Mouse (Mus musculus) stomach, embryonic 14.5 days (tissue): ENCODE data around the gene Pknox1. TPM values are rescaled to one million over a fixed set of nuclear protein-coding genes. Genes with fewer than 3 reads are reported as not detected.

Experiments
- ATAC-seq: fragments of 200-750 bp; cut with Nextera tagmentation; 2 replicates; pipeline ENCODE4 v1.8.0; 2017; ENCODE audit warnings: low read depth, moderate TSS enrichment; ENCODE audit not compliant: insufficient number of reproducible peaks, insufficient read depth, low FRiP score
- H3K27ac ChIP-seq: fragments of 300-500 bp; sonication (generic); 2 replicates; pipeline ENCODE4 v1.5.1; 2014; ENCODE audit warnings: mild to moderate bottlenecking, low read length, moderate library complexity, mixed read lengths
- H3K27me3 ChIP-seq: fragments of 300-500 bp; sonication (generic); 2 replicates; pipeline ENCODE4 v1.6.1; 2014; ENCODE audit warnings: low read length, control low read depth, mixed read lengths; ENCODE audit not compliant: control insufficient read depth, insufficient read depth
- H3K36me3 ChIP-seq: fragments of 300-500 bp; sonication (generic); 2 replicates; pipeline ENCODE4 v1.6.1; 2014; ENCODE audit warnings: mild to moderate bottlenecking, control low read depth, low read length, moderate library complexity, mixed read lengths; ENCODE audit not compliant: control insufficient read depth, insufficient read depth
- H3K4me1 ChIP-seq: fragments of 300-500 bp; sonication (generic); 2 replicates; pipeline ENCODE4 v1.6.1; 2014; ENCODE audit warnings: low read length, control low read depth, mixed read lengths; ENCODE audit not compliant: control insufficient read depth, insufficient read depth
- H3K4me2 ChIP-seq: fragments of 300-500 bp; sonication (generic); replicated peaks from 2 replicates; pipeline ENCODE4 v1.6.1; 2014; ENCODE audit warnings: low read depth, low read length, control low read depth
- H3K4me3 ChIP-seq: fragments of 300-500 bp; sonication (generic); 2 replicates; pipeline ENCODE4 v1.5.1; 2014; ENCODE audit warnings: low read depth, low read length, control low read depth
- H3K9ac ChIP-seq: fragments of 300-500 bp; sonication (generic); replicated peaks from 2 replicates; pipeline ENCODE4 v1.6.1; 2014; ENCODE audit warnings: low read depth, mild to moderate bottlenecking, control low read depth, low read length, moderate library complexity, mixed read lengths
- H3K9me3 ChIP-seq: fragments of 300-500 bp; sonication (generic); 2 replicates; pipeline ENCODE4 v1.6.1; 2016; ENCODE audit warnings: low read depth, low read length, control low read depth; ENCODE audit not compliant: control insufficient read depth
- WGBS: fragments of 180-500 bp; shearing (Covaris S2); extraction: QIAGEN DNeasy Blood & Tissue Kit; methylation state at CpG from one replicate; pipeline ENCODE4 v1.1.7; 2014; 5-methylcytosine and 5-hydroxymethylcytosine counted together
- microRNA-seq: library from miRNA; unstranded; fragments of <30 nt; microRNA quantifications from one replicate; pipeline ENCODE4, GENCODE M21; 2016
- polyA plus RNA-seq: library from polyadenylated mRNA; unstranded; fragments of >200 nt; fragmentation: Nextera tagmentation; extraction: Ambion mirVana; gene quantifications from 2 replicates; pipeline ENCODE4 v1.2.1, GENCODE M21; 2014

Gene Pknox1
- polyA plus RNA-seq, 1 experiment from 2014 or later = 45.1 TPM

- no peak overlapping the region for H3K9ac ChIP-seq
- H3K36me3 ChIP-seq = peaks cover 42% of the 10 kb centered on the region
- H3K27ac ChIP-seq = no peak overlapping the region
- no peak for ATAC-seq
- no peak overlapping the region for H3K4me3 ChIP-seq
- WGBS = 87% methylated on average over 5 of the region's 5 CpGs
- peaks cover 16% of the 10 kb centered on the region; the same call in 1 of the 2 replicates for H3K4me1 ChIP-seq
- no peaks in the 10 kb centered on the region for H3K9me3 ChIP-seq
- no peak overlapping the region for H3K4me2 ChIP-seq
- no peaks in the 10 kb centered on the region for H3K27me3 ChIP-seq
These were observed 92.1 kb downstream of the Pknox1 start for GRCm38 (mm10) chr17:31656682-31657081.

Small RNA genes lying within 50 kb of the gene (microRNA-seq; reads per million reads assigned to microRNA genes)
- gene Gm24970 = not detected

Other genes starting within 250 kb of the Pknox1 start
- 39.6 and 42.8 TPM in 2 replicates for gene Pde9a, start 178.5 kb upstream of the Pknox1 start, polyA plus RNA-seq
- 34.7 and 36.7 TPM in 2 replicates for gene Wdr4, start 44.8 kb upstream of the Pknox1 start, polyA plus RNA-seq
- 296 and 346 TPM in 2 replicates for gene Ndufv3, start 44.6 kb upstream of the Pknox1 start, polyA plus RNA-seq
- gene Cbs, start 72.5 kb downstream of the Pknox1 start, polyA plus RNA-seq = 1.3 and 3.6 TPM in 2 replicates
- 165 and 175 TPM in 2 replicates for gene U2af1, start 94.2 kb downstream of the Pknox1 start, polyA plus RNA-seq
- not detected in 2 replicates for gene Cryaa, start 113.1 kb downstream of the Pknox1 start, polyA plus RNA-seq